Mouse (Mus musculus) erythroblast, adult 5-6 weeks (primary cell): ENCODE results near the gene Mfap2. TPM values are rescaled to one million over a fixed set of nuclear protein-coding genes. Genes with fewer than 3 reads are reported as not detected.

Experiments used
- ATAC-seq: replicated peaks from 2 replicates; pipeline ENCODE4 v1.8.0; 2016; ENCODE audit warnings: moderate number of reproducible peaks, mild to moderate bottlenecking, moderate TSS enrichment, inconsistent platforms; ENCODE audit not compliant: poor library complexity, low FRiP score, severe bottlenecking
- total RNA-seq, 2 experiments: library from RNA; stranded (forward) in 1 of 2; stranded (reverse) in 1 of 2; fragments of 150-400 nt in 1 of 2; fragments of 200-764, 138-1000 nt in 1 of 2; gene quantifications; 2 replicates each; pipeline versions ENCODE4 v1.2.3 to v1.2.4; 2015 to 2017; ENCODE audit warnings: low replicate concordance in 2 of 2

Mfap2 gene
- total RNA-seq, 2 experiments from 2014 or later = not detected

GRCm38 (mm10) chr4:140986711-140987395 is 23.4 kb upstream of the Mfap2 start, which contains the start of gene Atp13a2:
Gene Atp13a2, plus strand, starts transcription at chr4:140986873.
- ATAC-seq = peak; percentile 92

GRCm38 (mm10) chr4:140987476-140987875 is 22.7 kb upstream of the Mfap2 start:
- ATAC-seq = no peak

- no peak for ATAC-seq
Observed at GRCm38 (mm10) chr4:140988706-140989290, 21.4 kb upstream of the Mfap2 start.

GRCm38 (mm10) chr4:140989447-140989846 is 20.8 kb upstream of the Mfap2 start:
- no peak for ATAC-seq

GRCm38 (mm10) chr4:140992215-140992614 is 18.0 kb upstream of the Mfap2 start:
- ATAC-seq = no peak

- ATAC-seq = no peak
Observed at GRCm38 (mm10) chr4:140993846-140994245, 16.4 kb upstream of the Mfap2 start.

- ATAC-seq = no peak
Observed at GRCm38 (mm10) chr4:140995811-140996210, 14.4 kb upstream of the Mfap2 start.

- ATAC-seq = no peak
Observed at GRCm38 (mm10) chr4:140996812-140997211, 13.4 kb upstream of the Mfap2 start.

- no peak for ATAC-seq
Observed at GRCm38 (mm10) chr4:141005983-141006382, 4.2 kb upstream of the Mfap2 start.

GRCm38 (mm10) chr4:141008028-141008427 is 2.2 kb upstream of the Mfap2 start:
- peak; percentile 64 for ATAC-seq

GRCm38 (mm10) chr4:141010526-141010925 is 308 bp downstream of the Mfap2 start:
- ATAC-seq = no peak

- no peak for ATAC-seq
Observed at GRCm38 (mm10) chr4:141010941-141011429, 767 bp downstream of the Mfap2 start.

- ATAC-seq = no peak
Observed at GRCm38 (mm10) chr4:141011556-141012328, 1.5 kb downstream of the Mfap2 start.

- ATAC-seq = no peak
Observed at GRCm38 (mm10) chr4:141012558-141012957, 2.3 kb downstream of the Mfap2 start.

- ATAC-seq = no peak
Observed at GRCm38 (mm10) chr4:141014114-141014513, 3.9 kb downstream of the Mfap2 start.

GRCm38 (mm10) chr4:141014856-141015255 is 4.6 kb downstream of the Mfap2 start:
- ATAC-seq = no peak

- no peak for ATAC-seq
Observed at GRCm38 (mm10) chr4:141015356-141015755, 5.1 kb downstream of the Mfap2 start.

- no peak for ATAC-seq
Observed at GRCm38 (mm10) chr4:141016311-141016710, 6.1 kb downstream of the Mfap2 start.

GRCm38 (mm10) chr4:141017657-141018436 is 7.6 kb downstream of the Mfap2 start:
- no peak for ATAC-seq

GRCm38 (mm10) chr4:141020220-141020619 is 10.0 kb downstream of the Mfap2 start:
- no peak for ATAC-seq
